Mouse (Mus musculus): ENCODE results near the gene Cdyl2. TPM values are rescaled to one million over a fixed set of nuclear protein-coding genes. Genes with fewer than 3 reads are reported as not detected.

Gene Cdyl2
- polyA plus RNA-seq, 1 experiment from 2014 or later: 5.9 TPM

DNA sequence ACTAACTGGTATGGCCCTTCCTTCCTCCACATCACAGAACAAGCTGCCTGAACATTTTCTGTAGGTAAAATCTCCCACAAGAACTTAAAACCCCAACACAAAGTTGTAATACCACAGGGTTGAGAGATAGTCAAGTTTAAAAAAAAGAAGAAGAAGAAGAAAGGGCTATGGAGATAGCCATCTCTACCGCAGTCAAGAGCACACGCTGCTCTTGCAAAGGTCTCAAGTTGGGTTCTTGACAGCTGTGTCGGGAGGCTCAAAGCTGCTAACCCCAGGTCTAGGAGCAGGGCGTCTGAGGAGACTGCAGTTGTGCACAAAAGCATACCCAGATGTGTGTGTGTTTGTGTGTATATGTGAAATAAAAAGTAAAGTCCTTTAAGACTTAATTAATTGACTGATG lies 142.2 kb downstream of the Cdyl2 start:
- no peak for DNase-seq (ENCODE audit: low spot score)
- Histone ChIP-seq H3K4me1 (ENCODE audit: control insufficient read depth, insufficient read depth, low read length) (no peaks in the 10 kb centered on the region), H3K9ac (replicated peaks; ENCODE audit: low read length) (no peak overlapping the region), H3K27me3 (ENCODE audit: control insufficient read depth, insufficient read depth, low read length) (no peaks in the 10 kb centered on the region), H3K27ac (replicated peaks; ENCODE audit: low read depth, low read length) (no peak overlapping the region), H3K4me3 (ENCODE audit: low read depth, low read length) (no peak overlapping the region), H3K36me3 (replicated peaks; ENCODE audit: control insufficient read depth, insufficient read depth, low read depth, low read length) (no peaks in the 10 kb centered on the region), H3K9me3 (replicated peaks; ENCODE audit: control insufficient read depth, low read length) (no peaks in the 10 kb centered on the region), H3K4me2 (ENCODE audit: low read depth, low read length) (no peak overlapping the region)
- ATAC-seq (replicated peaks; ENCODE audit: insufficient number of reproducible peaks, low FRiP score, low TSS enrichment, low read depth): no peak
- 85% methylated on average over 4 of the region's 4 CpGs for WGBS

DNA sequence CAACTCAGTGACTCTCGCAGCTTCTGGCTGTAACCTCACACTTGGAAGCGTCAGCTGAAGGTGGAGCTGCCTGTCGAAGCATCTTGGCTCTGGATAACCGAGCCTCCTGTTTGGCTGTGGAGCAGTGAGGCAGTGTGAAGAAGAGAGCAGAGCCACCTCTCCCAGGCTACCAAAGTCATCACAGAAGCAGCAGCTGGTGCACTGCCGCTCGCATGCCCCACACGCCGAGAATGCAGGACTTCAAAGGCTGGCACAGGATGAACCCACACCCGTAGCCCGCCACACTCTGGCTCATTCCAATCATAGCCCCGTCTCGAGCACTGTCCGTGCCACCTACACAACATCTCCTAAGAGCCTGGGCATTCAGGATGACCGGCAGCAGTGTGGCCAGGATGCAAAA lies 142.7 kb downstream of the Cdyl2 start:
- H3K9ac ChIP-seq (replicated peaks; ENCODE audit: low read length): no peak overlapping the region
- WGBS: 87% methylated on average over 14 of the region's 14 CpGs
- H3K36me3 ChIP-seq (replicated peaks; ENCODE audit: control insufficient read depth, insufficient read depth, low read depth, low read length): no peaks in the 10 kb centered on the region
- H3K27me3 ChIP-seq (ENCODE audit: control insufficient read depth, insufficient read depth, low read length): no peaks in the 10 kb centered on the region
- H3K9me3 ChIP-seq (replicated peaks; ENCODE audit: control insufficient read depth, low read length): no peaks in the 10 kb centered on the region
- H3K27ac ChIP-seq (replicated peaks; ENCODE audit: low read depth, low read length): no peak overlapping the region
- no peak overlapping the region for H3K4me3 ChIP-seq (ENCODE audit: low read depth, low read length)
- DNase-seq (ENCODE audit: low spot score) (no peak), ATAC-seq (replicated peaks; ENCODE audit: insufficient number of reproducible peaks, low FRiP score, low TSS enrichment, low read depth) (no peak)
- no peaks in the 10 kb centered on the region for H3K4me1 ChIP-seq (ENCODE audit: control insufficient read depth, insufficient read depth, low read length)
- H3K4me2 ChIP-seq (ENCODE audit: low read depth, low read length): no peak overlapping the region

DNA sequence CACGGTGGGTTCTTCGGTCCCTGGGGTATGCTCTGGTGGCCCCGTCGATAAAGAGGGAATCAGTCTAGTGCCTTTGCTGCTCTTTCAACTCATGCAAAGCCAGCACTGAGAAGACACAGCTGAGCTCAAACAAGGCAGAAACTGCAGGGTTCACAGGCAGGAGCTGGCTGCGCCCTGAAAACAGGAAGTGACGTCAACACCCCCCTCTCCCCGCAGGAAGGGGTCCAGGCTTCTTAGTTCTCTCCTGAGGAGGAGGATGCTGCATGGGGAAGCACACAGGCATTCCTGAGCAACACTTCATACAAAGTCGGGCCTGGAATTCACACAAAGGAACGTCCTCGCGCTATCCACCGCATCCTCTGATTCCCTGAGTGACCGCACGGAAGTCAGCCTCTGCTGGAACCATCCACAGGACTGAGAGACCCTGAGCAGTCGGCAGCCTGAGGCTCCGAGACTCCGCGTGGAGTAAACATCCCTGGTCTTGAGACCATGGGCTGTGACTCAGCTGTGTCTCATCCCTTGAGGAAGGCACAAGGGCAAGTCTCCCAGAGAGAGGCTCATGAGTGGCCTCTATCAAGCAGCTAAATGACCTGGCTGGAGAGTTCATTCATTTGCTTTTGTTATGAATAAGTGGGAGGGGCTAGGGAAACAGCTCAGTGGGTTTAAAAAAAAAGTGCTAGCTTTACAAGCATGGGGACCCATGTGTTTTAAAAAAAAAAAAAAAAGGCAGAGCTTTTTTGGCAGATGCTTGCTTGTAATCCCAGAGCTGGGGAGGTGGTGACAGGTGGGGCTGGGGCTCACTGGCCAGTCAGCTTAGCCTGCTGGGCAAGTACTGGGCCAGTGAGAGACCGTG lies 144.9 kb downstream of the Cdyl2 start:
- Histone ChIP-seq H3K4me3 (ENCODE audit: low read depth, low read length) (no peak overlapping the region), H3K9me3 (replicated peaks; ENCODE audit: control insufficient read depth, low read length) (no peaks in the 10 kb centered on the region), H3K27ac (replicated peaks; ENCODE audit: low read depth, low read length) (no peak overlapping the region), H3K36me3 (replicated peaks; ENCODE audit: control insufficient read depth, insufficient read depth, low read depth, low read length) (no peaks in the 10 kb centered on the region), H3K4me2 (ENCODE audit: low read depth, low read length) (no peak overlapping the region), H3K9ac (replicated peaks; ENCODE audit: low read length) (no peak overlapping the region), H3K4me1 (ENCODE audit: control insufficient read depth, insufficient read depth, low read length) (no peaks in the 10 kb centered on the region), H3K27me3 (ENCODE audit: control insufficient read depth, insufficient read depth, low read length) (no peaks in the 10 kb centered on the region)
- ATAC-seq (replicated peaks; ENCODE audit: insufficient number of reproducible peaks, low FRiP score, low TSS enrichment, low read depth) (no peak), DNase-seq (ENCODE audit: low spot score) (no peak)
- 84% methylated on average over 19 of the region's 19 CpGs for WGBS

DNA sequence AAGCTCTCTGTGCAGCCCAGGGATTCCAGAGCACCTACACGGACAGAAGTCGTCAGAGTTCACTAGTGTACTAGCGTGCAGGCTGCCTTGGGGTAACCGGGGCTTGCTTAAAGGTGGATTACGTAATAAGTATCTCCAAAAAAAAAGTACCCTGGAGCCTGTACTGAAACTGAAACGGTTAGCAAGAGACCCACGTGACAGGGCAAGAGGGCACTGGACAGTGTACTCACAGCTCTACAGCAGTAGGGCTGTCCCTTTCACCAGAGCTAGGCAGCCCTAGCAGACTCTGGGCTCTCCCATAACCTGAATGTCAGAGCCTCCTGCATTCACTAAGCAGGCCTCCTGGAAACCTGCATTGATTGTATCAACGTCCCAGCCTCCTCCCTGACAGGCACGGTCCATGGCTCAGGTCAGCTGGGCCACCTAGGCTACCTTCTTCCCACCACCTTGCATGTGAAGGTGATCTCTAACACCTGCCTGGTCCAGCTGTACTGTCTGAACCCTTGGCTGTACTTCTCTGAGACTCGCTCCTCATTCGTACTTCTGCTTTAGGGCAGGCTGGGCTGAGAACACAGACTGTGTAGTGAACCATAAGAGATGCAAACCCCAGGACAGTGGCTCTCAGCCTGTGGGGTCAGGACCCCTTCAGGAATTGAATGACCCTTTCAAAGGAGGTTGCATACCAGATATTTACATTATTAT lies 151.3 kb downstream of the Cdyl2 start:
- Histone ChIP-seq H3K4me1 (ENCODE audit: control insufficient read depth, insufficient read depth, low read length) (no peaks in the 10 kb centered on the region), H3K9me3 (replicated peaks; ENCODE audit: control insufficient read depth, low read length) (no peaks in the 10 kb centered on the region), H3K4me3 (ENCODE audit: low read depth, low read length) (no peak overlapping the region), H3K27me3 (ENCODE audit: control insufficient read depth, insufficient read depth, low read length) (no peaks in the 10 kb centered on the region), H3K36me3 (replicated peaks; ENCODE audit: control insufficient read depth, insufficient read depth, low read depth, low read length) (no peaks in the 10 kb centered on the region), H3K27ac (replicated peaks; ENCODE audit: low read depth, low read length) (no peak overlapping the region), H3K4me2 (ENCODE audit: low read depth, low read length) (no peak overlapping the region), H3K9ac (replicated peaks; ENCODE audit: low read length) (no peak overlapping the region)
- WGBS: 80% methylated on average over 11 of the region's 11 CpGs
- no peak for DNase-seq (ENCODE audit: low spot score)
- no peak for ATAC-seq (replicated peaks; ENCODE audit: insufficient number of reproducible peaks, low FRiP score, low TSS enrichment, low read depth)

DNA sequence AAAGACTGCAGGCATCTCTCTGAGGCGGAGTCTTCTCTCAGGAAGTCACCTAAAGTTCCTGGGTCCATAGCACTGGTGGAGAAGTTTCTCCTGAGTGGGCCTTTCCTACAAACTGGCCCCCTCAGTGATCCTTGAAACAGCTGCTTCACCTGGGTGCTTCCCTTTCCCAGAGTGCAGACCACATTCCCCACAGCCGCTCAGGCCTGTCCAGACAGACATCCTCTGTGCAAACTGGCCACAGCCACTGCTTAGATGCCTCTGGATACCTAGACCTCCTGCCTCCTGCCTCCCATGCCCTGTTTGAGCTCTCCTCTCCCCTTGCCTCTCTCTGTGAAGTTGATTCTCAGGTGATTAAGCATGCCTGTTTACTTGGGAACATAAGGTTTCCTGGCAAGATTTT lies 156.1 kb downstream of the Cdyl2 start:
- no peak overlapping the region for H3K4me3 ChIP-seq (ENCODE audit: low read depth, low read length)
- no peaks in the 10 kb centered on the region for H3K27me3 ChIP-seq (ENCODE audit: control insufficient read depth, insufficient read depth, low read length)
- H3K4me2 ChIP-seq (ENCODE audit: low read depth, low read length): no peak overlapping the region
- H3K9me3 ChIP-seq (replicated peaks; ENCODE audit: control insufficient read depth, low read length): no peaks in the 10 kb centered on the region
- DNase-seq (ENCODE audit: low spot score) (no peak), ATAC-seq (replicated peaks; ENCODE audit: insufficient number of reproducible peaks, low FRiP score, low TSS enrichment, low read depth) (no peak)
- 83% methylated on average over 2 of the region's 2 CpGs for WGBS
- H3K36me3 ChIP-seq (replicated peaks; ENCODE audit: control insufficient read depth, insufficient read depth, low read depth, low read length): no peaks in the 10 kb centered on the region
- no peak overlapping the region for H3K27ac ChIP-seq (replicated peaks; ENCODE audit: low read depth, low read length)
- H3K4me1 ChIP-seq (ENCODE audit: control insufficient read depth, insufficient read depth, low read length): no peaks in the 10 kb centered on the region
- H3K9ac ChIP-seq (replicated peaks; ENCODE audit: low read length): no peak overlapping the region

DNA sequence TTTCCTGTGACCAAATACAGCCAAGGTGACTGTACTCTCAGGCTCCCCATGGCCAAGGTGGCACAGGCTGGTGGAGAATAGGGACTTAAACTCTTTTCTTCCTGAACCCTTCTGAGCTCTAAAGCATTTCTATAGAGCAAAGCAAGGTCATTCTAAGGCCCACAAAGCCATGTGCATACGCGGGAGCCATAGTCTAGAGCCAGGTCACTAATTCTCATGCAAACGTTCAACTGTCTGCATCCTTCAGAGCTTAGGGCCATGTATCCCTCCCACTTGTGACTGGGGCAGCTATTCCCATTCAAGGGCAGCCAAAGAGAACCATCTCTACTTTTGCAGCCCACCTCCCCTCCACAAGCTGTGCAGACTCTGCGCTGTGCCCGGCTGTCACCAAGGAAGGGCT lies 159.7 kb downstream of the Cdyl2 start:
- DNase-seq (ENCODE audit: low spot score) (no peak), ATAC-seq (replicated peaks; ENCODE audit: insufficient number of reproducible peaks, low FRiP score, low TSS enrichment, low read depth) (no peak)
- Histone ChIP-seq H3K4me1 (ENCODE audit: control insufficient read depth, insufficient read depth, low read length) (no peaks in the 10 kb centered on the region), H3K27me3 (ENCODE audit: control insufficient read depth, insufficient read depth, low read length) (no peaks in the 10 kb centered on the region), H3K4me3 (ENCODE audit: low read depth, low read length) (no peak overlapping the region), H3K4me2 (ENCODE audit: low read depth, low read length) (no peak overlapping the region), H3K36me3 (replicated peaks; ENCODE audit: control insufficient read depth, insufficient read depth, low read depth, low read length) (no peaks in the 10 kb centered on the region), H3K9me3 (replicated peaks; ENCODE audit: control insufficient read depth, low read length) (no peaks in the 10 kb centered on the region), H3K9ac (replicated peaks; ENCODE audit: low read length) (no peak overlapping the region), H3K27ac (replicated peaks; ENCODE audit: low read depth, low read length) (no peak overlapping the region)
- WGBS: 81% methylated on average over 5 of the region's 5 CpGs

DNA sequence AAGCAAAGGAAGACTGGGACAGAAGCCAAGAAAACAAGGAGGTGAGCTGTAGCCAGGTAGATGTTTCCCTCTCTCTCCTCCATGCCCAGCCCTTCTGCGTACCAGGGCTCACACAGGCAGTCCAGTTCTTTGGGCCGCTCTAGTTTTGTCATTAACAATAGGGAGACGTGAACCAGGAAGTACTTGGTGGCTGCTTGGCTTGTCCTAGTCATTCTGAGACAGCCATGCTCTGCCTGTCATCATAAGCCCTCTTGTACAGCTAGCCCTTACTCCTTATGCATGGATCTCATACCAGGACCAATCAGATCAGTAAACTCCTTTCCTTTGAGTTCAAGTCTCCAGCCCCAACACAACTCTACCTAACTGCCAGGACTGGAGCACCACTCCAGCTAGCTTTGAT lies 180.0 kb downstream of the Cdyl2 start:
- Histone ChIP-seq H3K27ac (replicated peaks; ENCODE audit: low read depth, low read length) (no peak overlapping the region), H3K36me3 (replicated peaks; ENCODE audit: control insufficient read depth, insufficient read depth, low read depth, low read length) (no peaks in the 10 kb centered on the region), H3K4me3 (ENCODE audit: low read depth, low read length) (no peak overlapping the region), H3K9ac (replicated peaks; ENCODE audit: low read length) (no peak overlapping the region), H3K4me2 (ENCODE audit: low read depth, low read length) (no peak overlapping the region), H3K9me3 (replicated peaks; ENCODE audit: control insufficient read depth, low read length) (no peaks in the 10 kb centered on the region), H3K27me3 (ENCODE audit: control insufficient read depth, insufficient read depth, low read length) (no peaks in the 10 kb centered on the region), H3K4me1 (ENCODE audit: control insufficient read depth, insufficient read depth, low read length) (no peaks in the 10 kb centered on the region)
- no peak for DNase-seq (ENCODE audit: low spot score)
- 79% methylated on average over 3 of the region's 3 CpGs for WGBS
- ATAC-seq (replicated peaks; ENCODE audit: insufficient number of reproducible peaks, low FRiP score, low TSS enrichment, low read depth): no peak

DNA sequence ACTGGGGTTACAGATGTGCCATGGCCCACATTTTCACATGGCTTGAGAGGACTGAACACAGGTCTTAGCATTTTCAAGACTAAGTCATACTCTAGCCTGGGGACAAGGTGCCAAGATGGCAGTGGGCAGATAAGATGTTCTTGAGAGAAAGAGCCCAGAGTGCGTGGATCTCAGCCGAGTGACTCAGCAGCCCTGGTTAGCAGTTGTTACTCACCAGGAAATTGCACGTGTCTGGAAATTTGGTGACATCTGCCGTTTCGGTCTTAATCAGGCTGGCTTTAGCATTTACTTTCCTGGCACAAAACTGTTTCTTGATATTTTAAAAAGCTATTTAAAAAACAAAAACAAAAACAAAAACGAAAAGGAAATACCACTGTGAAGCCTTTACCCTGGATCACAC lies 180.5 kb downstream of the Cdyl2 start:
- no peak overlapping the region for H3K27ac ChIP-seq (replicated peaks; ENCODE audit: low read depth, low read length)
- no peaks in the 10 kb centered on the region for H3K4me1 ChIP-seq (ENCODE audit: control insufficient read depth, insufficient read depth, low read length)
- ATAC-seq (replicated peaks; ENCODE audit: insufficient number of reproducible peaks, low FRiP score, low TSS enrichment, low read depth) (no peak), DNase-seq (ENCODE audit: low spot score) (no peak)
- no peak overlapping the region for H3K4me2 ChIP-seq (ENCODE audit: low read depth, low read length)
- H3K27me3 ChIP-seq (ENCODE audit: control insufficient read depth, insufficient read depth, low read length): no peaks in the 10 kb centered on the region
- H3K4me3 ChIP-seq (ENCODE audit: low read depth, low read length): no peak overlapping the region
- H3K9me3 ChIP-seq (replicated peaks; ENCODE audit: control insufficient read depth, low read length): no peaks in the 10 kb centered on the region
- H3K9ac ChIP-seq (replicated peaks; ENCODE audit: low read length): no peak overlapping the region
- WGBS: 85% methylated on average over 6 of the region's 6 CpGs
- no peaks in the 10 kb centered on the region for H3K36me3 ChIP-seq (replicated peaks; ENCODE audit: control insufficient read depth, insufficient read depth, low read depth, low read length)
